Mouse (Mus musculus) brain, adult 2 months (tissue): ENCODE results near the gene Olfr138.

Experiments used
- DNase-seq: peaks from one replicate; pipeline ENCODE4 v3.0.0; 2011; ENCODE audit warnings: low read depth, low spot score

The Olfr138 gene

DNA sequence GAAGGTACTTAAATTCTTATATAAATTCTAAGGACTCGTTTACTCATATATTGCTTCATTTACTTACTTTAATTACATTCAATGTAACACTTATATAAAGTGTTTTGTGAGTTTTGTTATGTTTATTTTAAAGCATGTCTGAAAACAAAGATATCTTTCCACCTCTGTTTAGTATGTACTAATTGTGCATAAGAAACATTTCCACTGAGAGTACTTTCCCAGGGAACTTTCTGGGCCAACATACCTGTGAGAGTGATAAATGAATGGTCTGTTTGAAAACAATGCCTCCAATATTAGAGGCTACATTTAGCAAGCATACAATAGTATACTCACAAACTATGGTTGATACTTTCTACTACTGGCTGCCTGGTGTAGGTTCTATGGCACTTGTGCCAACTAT, at the start of gene Olfr138:
Gene Olfr138 (plus strand): TSS at position 301 of the 400 bp plus-strand sequence.
- no peak for DNase-seq

DNA sequence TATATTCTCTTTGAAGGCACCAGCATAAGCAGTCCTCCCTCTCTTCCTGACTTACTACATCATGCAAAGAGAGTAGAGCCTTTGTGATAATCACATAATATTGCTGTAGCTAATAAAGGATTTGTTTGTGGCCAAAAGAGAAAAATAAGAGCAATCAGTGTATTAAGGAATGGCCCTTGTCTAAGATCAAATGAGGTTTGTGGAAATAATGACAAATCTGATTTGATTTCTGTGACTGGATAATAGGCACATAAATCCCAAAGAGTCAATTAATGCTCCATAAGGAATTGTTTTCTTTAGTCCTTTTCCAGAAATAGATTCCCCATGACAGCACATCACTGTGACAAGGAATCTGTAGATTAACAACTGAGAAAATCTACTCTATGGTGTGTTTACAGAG, 46.6 kb downstream of the Olfr138 start, which contains the start of gene Olfr137:
Gene Olfr137 (minus strand): TSS at position 101 of the 400 bp plus-strand sequence.
- DNase-seq, result no peak
